Mouse (Mus musculus) liver, embryonic 16.5 days (tissue): ENCODE measurements around the gene Armc9. TPM values are rescaled to one million over a fixed set of nuclear protein-coding genes. Genes with fewer than 3 reads are reported as not detected.

Source experiments
- ATAC-seq: fragments of 200-750 bp; cut with Nextera tagmentation; 2 replicates; pipeline ENCODE4 v1.8.0; 2017; ENCODE audit warnings: low read depth, mild to moderate bottlenecking, moderate number of reproducible peaks, moderate library complexity
- H3K27ac ChIP-seq: fragments of 300-500 bp; sonication (generic); 2 replicates; pipeline ENCODE4 v1.5.1; 2014; ENCODE audit warnings: mild to moderate bottlenecking, low read length
- H3K27me3 ChIP-seq: fragments of 300-500 bp; sonication (generic); 2 replicates; pipeline ENCODE4 v1.6.1; 2014; ENCODE audit warnings: low read depth, low read length, mixed read lengths; ENCODE audit not compliant: control insufficient read depth, insufficient read depth
- H3K36me3 ChIP-seq: fragments of 300-500 bp; sonication (generic); 2 replicates; pipeline ENCODE4 v1.6.1; 2014; ENCODE audit warnings: mild to moderate bottlenecking; ENCODE audit not compliant: control insufficient read depth, insufficient read depth
- H3K4me1 ChIP-seq: fragments of 300-500 bp; sonication (generic); 2 replicates; pipeline ENCODE4 v1.6.1; 2014; ENCODE audit warnings: low read depth, low read length, mixed read lengths; ENCODE audit not compliant: control insufficient read depth
- H3K4me2 ChIP-seq: fragments of 300-500 bp; sonication (generic); 2 replicates; pipeline ENCODE4 v1.6.1; 2014; ENCODE audit warnings: low read depth, low read length, mixed read lengths
- H3K4me3 ChIP-seq: fragments of 300-500 bp; sonication (generic); 2 replicates; pipeline ENCODE4 v1.5.1; 2014; ENCODE audit warnings: low read depth, mild to moderate bottlenecking, low read length
- H3K9ac ChIP-seq: fragments of 300-500 bp; sonication (generic); 2 replicates; pipeline ENCODE4 v1.6.1; 2014; ENCODE audit warnings: low read depth, low read length
- H3K9me3 ChIP-seq: fragments of 300-500 bp; sonication (generic); replicated peaks from 2 replicates; pipeline ENCODE4 v1.6.1; 2016; ENCODE audit warnings: low read length; ENCODE audit not compliant: control insufficient read depth
- WGBS: fragments of 180-500 bp; shearing (Covaris S2); extraction: QIAGEN DNeasy Blood & Tissue Kit; methylation state at CpG from one replicate; pipeline ENCODE4 v1.1.7; 2014; ENCODE audit not compliant: insufficient replicate concordance; 5-methylcytosine and 5-hydroxymethylcytosine counted together
- polyA plus RNA-seq: library from polyadenylated mRNA; unstranded; fragments of >200 nt; fragmentation: Nextera tagmentation; extraction: Ambion mirVana; gene quantifications from 2 replicates; pipeline ENCODE4 v1.2.1, GENCODE M21; 2015

Gene Armc9
- polyA plus RNA-seq, 1 experiment from 2014 or later = 8.4 TPM

DNA sequence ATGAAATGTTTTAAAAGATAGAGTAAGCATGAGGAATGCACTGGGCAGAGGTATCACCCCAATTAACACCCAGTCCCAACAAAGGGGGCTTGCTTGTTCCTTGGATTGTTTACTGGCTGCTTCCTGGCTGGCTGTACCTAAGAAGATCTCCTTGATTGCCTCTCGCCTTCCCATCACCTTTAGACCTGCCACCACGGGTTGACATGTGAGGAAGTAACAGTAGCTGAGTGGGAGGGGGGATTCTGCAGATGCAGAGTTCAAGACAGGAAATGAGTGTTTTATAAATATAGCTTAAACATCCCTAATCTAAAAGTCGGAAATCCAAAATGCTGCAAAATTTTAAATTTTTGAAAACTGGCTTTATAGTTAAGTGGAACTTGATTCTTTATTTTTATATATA is 110.5 kb downstream of the Armc9 start:
- no peaks in the 10 kb centered on the region for H3K9me3 ChIP-seq
- H3K4me1 ChIP-seq = peaks cover 22% of the 10 kb centered on the region
- ATAC-seq = no peak
- no peak overlapping the region for H3K27ac ChIP-seq
- no peak overlapping the region for H3K9ac ChIP-seq
- no peaks in the 10 kb centered on the region for H3K36me3 ChIP-seq
- WGBS = 37% methylated on average over 3 of the region's 3 CpGs
- H3K4me2 ChIP-seq = no peak overlapping the region
- H3K27me3 ChIP-seq = no peaks in the 10 kb centered on the region
- H3K4me3 ChIP-seq = no peak overlapping the region

DNA sequence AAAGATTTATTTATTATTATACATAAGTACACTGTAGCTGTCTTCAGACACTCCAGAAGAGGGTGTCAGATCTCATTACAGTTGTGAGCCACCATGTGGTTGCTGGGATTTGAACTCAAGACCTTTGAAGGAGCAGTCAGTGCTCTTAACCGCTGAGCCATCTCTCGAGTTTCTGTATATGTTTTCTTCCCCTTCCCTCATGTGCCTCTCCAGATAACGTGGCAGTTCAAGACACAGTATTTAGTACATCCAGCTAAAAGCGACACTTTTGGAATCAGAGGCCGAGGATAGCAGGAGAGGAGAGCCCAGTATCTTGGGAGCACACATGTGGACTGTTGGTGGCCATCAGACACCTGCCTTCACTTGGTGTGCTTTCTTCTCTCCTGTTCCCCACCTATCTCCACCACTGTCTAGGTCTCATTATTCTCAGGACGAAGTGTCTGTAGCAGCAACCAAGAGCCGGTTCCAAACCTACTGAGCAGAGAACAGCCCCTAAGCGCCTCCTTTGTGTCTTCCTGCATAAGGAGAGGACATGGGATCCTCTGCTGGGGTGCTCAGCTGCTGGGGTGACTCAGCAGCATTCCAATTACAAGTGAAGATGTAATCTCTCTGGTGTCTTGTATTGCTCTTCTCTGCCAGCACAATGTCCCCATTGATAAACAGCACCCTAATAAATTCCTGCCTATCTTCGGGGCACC is 114.1 kb downstream of the Armc9 start:
- H3K4me2 ChIP-seq = no peak overlapping the region

DNA sequence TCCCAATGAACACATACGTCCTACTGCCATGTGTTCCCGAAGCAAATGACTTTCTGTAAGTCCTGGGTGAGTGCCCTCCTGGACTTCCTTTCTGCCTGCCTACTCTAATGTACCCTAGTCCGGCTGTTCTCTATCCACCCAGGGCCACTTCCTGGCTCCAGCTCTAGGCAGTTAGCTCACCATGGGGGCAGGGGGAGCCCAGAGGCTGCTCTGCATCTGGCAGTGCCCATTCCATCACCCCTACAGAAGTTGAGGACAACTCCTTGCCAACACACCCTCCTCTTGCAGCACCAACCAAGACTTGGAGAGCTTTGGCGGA is 114.6 kb downstream of the Armc9 start:
- peak; percentile 10; the same call in 1 of the 2 replicates for ATAC-seq
- H3K4me2 ChIP-seq = no peak overlapping the region
- H3K9me3 ChIP-seq = no peaks in the 10 kb centered on the region
- no peak overlapping the region for H3K9ac ChIP-seq
- no peaks in the 10 kb centered on the region for H3K27me3 ChIP-seq
- H3K27ac ChIP-seq = peak overlapping the region; percentile 18; the same call in 1 of the 2 replicates
- WGBS = 25% methylated on average over 4 of the region's 4 CpGs
- H3K36me3 ChIP-seq = no peaks in the 10 kb centered on the region
- H3K4me1 ChIP-seq = peaks cover 10% of the 10 kb centered on the region
- no peak overlapping the region for H3K4me3 ChIP-seq

More for the DNA sequence above, 114.1 kb downstream of the Armc9 start:
- H3K9me3 ChIP-seq = no peaks in the 10 kb centered on the region
- peak overlapping the region; percentile 33; the same call in 1 of the 2 replicates for H3K27ac ChIP-seq
- H3K27me3 ChIP-seq = no peaks in the 10 kb centered on the region
- peaks cover 14% of the 10 kb centered on the region for H3K4me1 ChIP-seq
- ATAC-seq = peak; percentile 73
- H3K36me3 ChIP-seq = no peaks in the 10 kb centered on the region
- WGBS = 33% methylated on average over 9 of the region's 9 CpGs
- H3K4me3 ChIP-seq = no peak overlapping the region
- no peak overlapping the region for H3K9ac ChIP-seq

DNA sequence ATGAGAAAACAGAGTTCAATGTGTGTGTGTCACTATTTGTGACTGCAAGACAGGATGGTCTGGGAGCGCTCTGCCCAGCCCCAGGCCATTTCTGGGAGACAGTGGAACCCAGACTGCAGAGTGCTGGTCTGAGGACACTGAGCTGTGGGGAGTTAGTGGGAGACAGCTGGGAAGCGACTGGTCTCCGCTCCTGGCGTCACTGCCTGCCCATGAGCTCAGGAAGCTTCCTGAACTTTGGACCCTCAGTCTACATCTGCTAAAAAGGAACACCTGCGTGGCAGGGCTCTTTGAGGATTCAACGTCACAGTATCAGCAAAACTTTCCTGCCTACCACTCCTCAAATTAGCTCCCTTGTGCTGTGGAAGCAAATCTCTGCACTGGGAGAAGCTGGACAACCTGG is 117.1 kb downstream of the Armc9 start:
- no peak for ATAC-seq
- WGBS = 65% methylated on average over 6 of the region's 6 CpGs
- no peaks in the 10 kb centered on the region for H3K27me3 ChIP-seq
- H3K9ac ChIP-seq = no peak overlapping the region
- H3K4me2 ChIP-seq = no peak overlapping the region
- H3K9me3 ChIP-seq = no peaks in the 10 kb centered on the region
- no peak overlapping the region for H3K4me3 ChIP-seq
- no peak overlapping the region for H3K27ac ChIP-seq
- no peaks in the 10 kb centered on the region for H3K36me3 ChIP-seq
- peaks cover 10% of the 10 kb centered on the region for H3K4me1 ChIP-seq

DNA sequence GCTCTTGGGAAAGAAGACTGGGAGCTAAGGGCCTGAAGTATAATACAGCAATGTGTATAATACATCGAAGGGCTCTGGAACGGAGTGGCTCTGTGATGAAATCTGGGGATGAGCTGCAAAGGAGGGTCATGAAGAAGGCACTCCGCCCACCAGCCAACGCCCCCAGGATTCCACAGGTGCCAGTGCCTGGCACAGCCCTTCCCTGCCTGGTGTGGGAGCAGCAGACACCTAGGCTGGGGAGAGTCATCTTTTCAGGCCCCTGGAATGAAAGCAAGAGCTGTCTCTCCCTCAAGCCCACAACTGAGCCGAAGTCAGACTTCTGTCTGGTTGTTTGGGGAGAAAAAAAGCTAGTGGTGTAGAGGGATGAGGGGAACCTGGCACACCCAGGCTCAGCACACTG is 122.5 kb downstream of the Armc9 start:
- H3K9me3 ChIP-seq = no peaks in the 10 kb centered on the region
- H3K27ac ChIP-seq = no peak overlapping the region
- H3K4me3 ChIP-seq = no peak overlapping the region
- H3K4me2 ChIP-seq = no peak overlapping the region
- no peak overlapping the region for H3K9ac ChIP-seq
- ATAC-seq = no peak
- H3K4me1 ChIP-seq = no peaks in the 10 kb centered on the region
- WGBS = 76% methylated on average over 5 of the region's 5 CpGs
- no peaks in the 10 kb centered on the region for H3K27me3 ChIP-seq
- H3K36me3 ChIP-seq = no peaks in the 10 kb centered on the region

DNA sequence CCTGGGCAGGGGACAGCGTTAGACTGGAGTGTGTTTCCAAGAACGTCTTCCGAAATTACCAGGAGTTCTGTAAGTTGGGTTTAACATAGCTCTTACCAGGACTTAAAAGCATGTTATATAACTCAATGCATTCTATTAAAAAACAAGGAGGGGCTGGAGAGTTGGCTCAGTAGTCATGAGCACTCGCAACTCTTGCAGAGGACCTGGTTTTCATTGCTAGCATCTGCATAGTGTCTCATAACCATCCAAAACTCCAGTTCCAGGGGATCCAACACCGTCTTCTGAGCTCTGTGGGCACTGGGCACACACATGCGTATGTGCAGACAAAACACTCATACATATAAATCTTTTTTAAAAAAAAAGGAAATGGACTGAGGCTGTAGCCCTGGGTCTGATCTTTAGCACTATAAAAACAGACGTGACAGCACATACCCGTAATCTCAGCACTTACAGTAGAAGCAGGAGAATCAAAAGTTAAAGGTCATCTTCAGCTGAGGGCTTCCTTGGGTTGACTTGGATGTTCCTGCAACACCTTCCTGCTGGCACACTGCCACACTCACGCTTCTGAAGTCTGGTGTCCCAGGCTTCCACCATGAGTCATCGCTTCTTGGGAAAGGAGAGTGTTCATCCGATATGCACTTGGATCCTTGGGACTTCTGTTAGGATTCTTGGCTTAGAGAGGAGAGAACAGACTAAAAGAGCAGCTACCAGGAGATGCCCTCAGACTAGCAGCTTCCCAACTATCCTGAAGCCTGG is 127.4 kb downstream of the Armc9 start:
- no peak overlapping the region for H3K9ac ChIP-seq
- H3K4me3 ChIP-seq = no peak overlapping the region
- H3K27ac ChIP-seq = no peak overlapping the region
- no peak overlapping the region for H3K4me2 ChIP-seq
- H3K27me3 ChIP-seq = no peaks in the 10 kb centered on the region
- ATAC-seq = no peak
- no peaks in the 10 kb centered on the region for H3K9me3 ChIP-seq
- H3K36me3 ChIP-seq = no peaks in the 10 kb centered on the region
- 70% methylated on average over 11 of the region's 11 CpGs for WGBS
- H3K4me1 ChIP-seq = no peaks in the 10 kb centered on the region

DNA sequence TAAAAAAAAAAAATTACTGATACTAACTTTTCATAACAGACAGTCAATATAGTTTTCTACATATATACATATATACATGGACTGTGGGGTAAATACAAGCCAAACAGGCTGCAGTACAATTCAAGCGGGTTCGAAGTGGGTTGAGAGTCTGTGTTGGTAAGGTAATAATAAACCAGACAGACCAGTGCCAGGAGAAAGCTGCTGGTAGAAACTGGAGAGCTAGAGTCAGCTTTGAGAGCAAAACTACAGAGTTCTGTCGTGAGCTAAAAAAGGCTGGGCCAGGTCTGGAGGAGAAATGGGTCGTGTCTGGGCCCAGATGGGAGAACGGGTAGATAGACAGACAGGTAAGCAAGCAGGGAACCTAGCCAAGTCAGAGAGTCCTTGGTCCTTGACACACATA is 129.5 kb downstream of the Armc9 start:
- H3K36me3 ChIP-seq = no peaks in the 10 kb centered on the region
- H3K27me3 ChIP-seq = no peaks in the 10 kb centered on the region
- no peak overlapping the region for H3K27ac ChIP-seq
- H3K9ac ChIP-seq = no peak overlapping the region
- no peak for ATAC-seq
- no peak overlapping the region for H3K4me3 ChIP-seq
- H3K9me3 ChIP-seq = no peaks in the 10 kb centered on the region
- 76% methylated on average over 5 of the region's 5 CpGs for WGBS
- H3K4me2 ChIP-seq = no peak overlapping the region
- no peaks in the 10 kb centered on the region for H3K4me1 ChIP-seq

DNA sequence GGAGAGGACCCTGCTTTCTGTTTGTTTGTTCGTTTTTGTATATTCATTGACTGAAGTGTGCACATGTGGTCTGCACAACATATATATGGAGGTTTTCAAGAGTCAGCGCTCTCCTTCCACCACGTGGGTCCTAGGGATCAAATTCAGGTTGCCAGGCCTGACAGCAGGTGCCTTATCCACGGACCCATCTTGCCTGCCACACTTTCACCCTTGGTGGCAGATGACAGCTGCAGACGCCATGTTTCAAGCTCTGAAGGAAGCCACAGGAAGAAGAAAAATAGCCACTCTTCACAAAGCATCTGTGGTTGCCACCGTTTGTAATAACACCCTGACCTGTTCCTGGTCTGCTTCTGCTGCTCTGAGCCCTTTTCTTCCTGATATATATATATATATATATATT is 130.7 kb downstream of the Armc9 start:
- Histone ChIP-seq H3K4me3 (no peak overlapping the region), H3K27me3 (no peaks in the 10 kb centered on the region), H3K9ac (no peak overlapping the region), H3K27ac (no peak overlapping the region), H3K4me1 (no peaks in the 10 kb centered on the region), H3K9me3 (no peaks in the 10 kb centered on the region), H3K4me2 (no peak overlapping the region), H3K36me3 (no peaks in the 10 kb centered on the region)
- 52% methylated on average over 6 of the region's 6 CpGs for WGBS
- ATAC-seq = no peak

DNA sequence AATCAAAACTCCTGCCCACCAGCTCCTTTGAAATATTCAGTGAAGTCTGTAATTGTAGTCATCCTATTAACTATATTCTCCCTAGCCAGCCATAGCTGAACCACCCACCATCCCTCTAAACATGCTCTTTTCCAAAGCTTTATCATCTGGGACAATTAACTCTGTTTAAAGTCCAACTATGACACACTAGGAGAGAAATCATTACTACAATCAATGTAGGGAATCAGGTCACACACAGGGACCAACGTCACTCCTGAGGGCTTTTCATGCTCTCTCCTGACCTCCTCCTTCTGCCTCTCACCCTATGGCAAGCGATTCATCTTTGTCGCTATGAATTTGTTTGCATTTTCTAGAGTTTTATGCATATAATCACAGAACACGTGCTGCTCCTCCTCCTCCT is 132.9 kb downstream of the Armc9 start:
- no peak overlapping the region for H3K27ac ChIP-seq
- no peaks in the 10 kb centered on the region for H3K27me3 ChIP-seq
- no peak overlapping the region for H3K4me3 ChIP-seq
- H3K4me1 ChIP-seq = no peaks in the 10 kb centered on the region
- no peak overlapping the region for H3K4me2 ChIP-seq
- no peak for ATAC-seq
- H3K9ac ChIP-seq = no peak overlapping the region
- no peaks in the 10 kb centered on the region for H3K9me3 ChIP-seq
- no peaks in the 10 kb centered on the region for H3K36me3 ChIP-seq
- WGBS = 66% methylated on average over 4 of the region's 4 CpGs
